Mouse (Mus musculus) forebrain, embryonic 11.5 days (tissue): ENCODE results near the gene Rai14. TPM values are rescaled to one million over a fixed set of nuclear protein-coding genes. Genes with fewer than 3 reads are reported as not detected.

Source experiments
- ATAC-seq: fragments of 200-750 bp; cut with Nextera tagmentation; replicated peaks from 2 replicates; pipeline ENCODE4 v1.8.0; 2017; ENCODE audit warnings: moderate TSS enrichment; ENCODE audit not compliant: low FRiP score
- DNase-seq: peaks from one replicate; pipeline ENCODE4 v3.0.0-alpha.2; 2017; ENCODE audit warnings: low spot score
- H3K27ac ChIP-seq: fragments of 300-500 bp; sonication (generic); 2 replicates; pipeline ENCODE4 v1.5.1; 2014; ENCODE audit warnings: low read depth, low read length
- H3K27me3 ChIP-seq: fragments of 300-500 bp; sonication (generic); 2 replicates; pipeline ENCODE4 v1.6.1; 2014; ENCODE audit warnings: mild to moderate bottlenecking, low read length, mixed read lengths; ENCODE audit not compliant: control insufficient read depth, insufficient read depth
- H3K36me3 ChIP-seq: fragments of 300-500 bp; sonication (generic); 2 replicates; pipeline ENCODE4 v1.6.1; 2014; ENCODE audit warnings: mild to moderate bottlenecking, low read length, moderate library complexity, mixed read lengths; ENCODE audit not compliant: control insufficient read depth, insufficient read depth
- H3K4me1 ChIP-seq: fragments of 300-500 bp; sonication (generic); replicated peaks from 2 replicates; pipeline ENCODE4 v1.6.1; 2014; ENCODE audit warnings: low read length, mixed read lengths; ENCODE audit not compliant: control insufficient read depth, insufficient read depth
- H3K4me2 ChIP-seq: fragments of 300-500 bp; sonication (generic); 2 replicates; pipeline ENCODE4 v1.6.1; 2014; ENCODE audit warnings: low read depth, mild to moderate bottlenecking, low read length, moderate library complexity, mixed read lengths; ENCODE audit not compliant: severe bottlenecking
- H3K4me3 ChIP-seq: fragments of 300-500 bp; sonication (generic); 2 replicates; pipeline ENCODE4 v1.5.1; 2014; ENCODE audit warnings: low read depth, low read length
- H3K9ac ChIP-seq: fragments of 300-500 bp; sonication (generic); 2 replicates; pipeline ENCODE4 v1.6.1; 2014; ENCODE audit warnings: low read length
- H3K9me3 ChIP-seq: fragments of 300-500 bp; sonication (generic); 2 replicates; pipeline ENCODE4 v1.6.1; 2016; ENCODE audit warnings: low read length, mixed read lengths; ENCODE audit not compliant: control insufficient read depth
- WGBS: fragments of 180-500 bp; shearing (Covaris S2); extraction: QIAGEN DNeasy Blood & Tissue Kit; methylation state at CpG from one replicate; pipeline ENCODE4 v1.1.7; 2014; 5-methylcytosine and 5-hydroxymethylcytosine counted together
- polyA plus RNA-seq: library from polyadenylated mRNA; unstranded; fragments of >200 nt; fragmentation: Nextera tagmentation; extraction: Ambion mirVana; gene quantifications from 2 replicates; pipeline ENCODE4 v1.2.1, GENCODE M21; 2014

The Rai14 gene
- polyA plus RNA-seq, 1 experiment from 2014 or later, result 61.5 TPM

DNA sequence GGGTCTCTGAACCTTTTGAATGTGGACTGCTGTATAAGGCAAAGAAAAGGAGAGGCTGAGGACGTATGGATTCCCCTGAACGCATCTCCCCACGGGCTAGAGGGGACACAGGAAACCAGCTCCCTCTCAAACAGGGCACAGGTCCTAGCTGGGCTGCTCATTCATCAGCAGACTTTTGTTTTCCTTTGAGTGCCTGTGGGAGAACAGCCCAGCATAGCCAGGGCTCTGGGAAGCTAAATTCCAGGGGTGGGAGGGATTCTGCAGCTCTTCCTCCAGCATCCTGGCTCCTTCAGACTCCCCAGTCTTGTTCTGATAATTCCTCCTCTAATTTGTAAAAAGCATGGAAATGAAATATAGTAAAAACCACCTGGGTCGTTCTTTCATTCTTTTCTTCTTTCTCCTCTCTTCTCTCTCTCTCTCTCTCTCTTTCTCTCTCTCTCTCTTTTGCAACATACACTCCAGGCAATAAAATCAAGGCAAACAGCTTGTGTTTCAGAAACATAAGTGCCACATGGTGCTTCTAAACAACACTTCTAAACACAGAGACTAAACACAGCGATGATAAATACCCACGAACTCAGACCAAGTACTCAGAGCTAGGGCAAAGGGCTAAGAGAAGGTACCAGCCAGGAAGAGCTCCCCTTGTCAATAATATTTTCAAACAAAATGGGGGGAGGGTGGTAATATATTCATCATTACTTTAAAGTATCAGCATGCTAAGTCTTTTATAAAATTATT is 65.9 kb downstream of the Rai14 start:
- DNase-seq (peak; percentile 60), ATAC-seq (peak; percentile 91)
- Histone ChIP-seq H3K4me1 (peaks cover 17% of the 10 kb centered on the region), H3K4me3 (no peak overlapping the region), H3K9ac (no peak overlapping the region), H3K27ac (peak overlapping the region; percentile 68; the same call in 1 of the 2 replicates), H3K36me3 (no peaks in the 10 kb centered on the region), H3K4me2 (no peak overlapping the region), H3K27me3 (no peaks in the 10 kb centered on the region), H3K9me3 (no peaks in the 10 kb centered on the region)
- WGBS, result 11% methylated on average over 6 of the region's 6 CpGs

DNA sequence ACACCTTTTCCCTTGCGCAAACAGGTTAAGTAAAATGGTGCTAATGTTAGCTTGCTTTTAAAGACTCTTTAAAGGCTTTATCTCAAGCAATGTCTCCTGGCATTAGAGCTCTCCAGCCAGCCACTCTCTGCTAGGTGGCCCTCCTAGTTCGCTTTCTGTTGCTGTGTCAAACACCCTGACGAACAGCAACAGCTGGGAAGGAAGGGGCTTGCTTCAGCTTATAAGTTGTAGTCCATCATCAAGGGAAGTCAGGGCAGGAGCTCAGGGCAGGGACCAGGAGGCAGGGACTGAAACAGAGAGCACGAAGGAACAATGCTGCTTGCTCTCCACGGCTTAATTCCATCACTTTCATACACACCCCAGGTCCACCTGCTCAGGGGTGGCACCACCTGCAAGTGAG is 68.1 kb downstream of the Rai14 start:
- DNase-seq, result no peak
- 75% methylated on average over 5 of the region's 5 CpGs for WGBS
- Histone ChIP-seq H3K36me3 (no peaks in the 10 kb centered on the region), H3K9me3 (no peaks in the 10 kb centered on the region), H3K4me2 (no peak overlapping the region), H3K27ac (no peak overlapping the region), H3K4me1 (peaks cover 17% of the 10 kb centered on the region), H3K27me3 (no peaks in the 10 kb centered on the region), H3K4me3 (no peak overlapping the region), H3K9ac (no peak overlapping the region)
- ATAC-seq, result no peak

DNA sequence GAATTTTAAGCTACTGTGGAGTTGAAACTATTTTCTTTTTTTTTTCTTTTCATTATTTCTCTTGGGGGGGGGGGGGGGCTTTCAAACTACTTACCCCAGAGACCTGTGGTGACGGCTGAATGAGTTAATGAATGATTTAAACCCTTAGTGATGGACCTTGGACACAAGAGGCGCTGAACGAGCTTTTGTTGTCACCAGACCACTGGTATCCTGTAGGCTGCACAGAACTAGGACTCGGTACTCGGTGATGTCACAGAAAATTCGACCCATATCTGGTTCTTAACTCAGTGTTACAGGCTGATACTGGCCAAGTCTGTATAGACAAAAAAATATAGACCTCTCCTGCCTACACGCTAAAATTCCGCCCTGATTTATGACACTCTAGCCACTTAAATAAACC is 69.3 kb downstream of the Rai14 start:
- no peak for ATAC-seq
- Histone ChIP-seq H3K9me3 (no peaks in the 10 kb centered on the region), H3K9ac (no peak overlapping the region), H3K27ac (no peak overlapping the region), H3K4me1 (peaks cover 17% of the 10 kb centered on the region), H3K4me3 (no peak overlapping the region), H3K27me3 (no peaks in the 10 kb centered on the region), H3K4me2 (no peak overlapping the region), H3K36me3 (no peaks in the 10 kb centered on the region)
- 52% methylated on average over 8 of the region's 8 CpGs for WGBS
- DNase-seq, result no peak

DNA sequence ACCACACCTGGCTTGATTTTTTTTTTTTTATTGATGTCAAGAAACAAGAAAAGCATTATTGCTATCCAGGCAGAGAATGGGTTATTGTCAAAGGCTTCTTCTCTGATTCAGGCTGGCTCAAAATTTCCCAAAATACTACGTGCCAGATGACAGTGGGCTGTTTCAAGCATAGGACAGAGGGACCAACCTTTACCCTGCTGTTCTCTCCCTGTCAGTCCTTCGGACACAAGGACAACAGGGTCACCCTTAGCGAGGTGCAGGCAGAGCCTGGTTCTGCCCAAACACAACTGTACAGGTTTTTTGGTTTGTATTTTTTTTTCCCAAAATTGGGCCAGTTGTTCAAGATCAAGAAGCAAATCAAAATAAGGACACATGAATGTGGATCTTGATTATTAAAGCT is 70.6 kb downstream of the Rai14 start:
- DNase-seq (no peak), ATAC-seq (no peak)
- Histone ChIP-seq H3K36me3 (no peaks in the 10 kb centered on the region), H3K9me3 (no peaks in the 10 kb centered on the region), H3K27me3 (no peaks in the 10 kb centered on the region), H3K4me1 (peaks cover 13% of the 10 kb centered on the region), H3K27ac (no peak overlapping the region), H3K9ac (no peak overlapping the region), H3K4me2 (no peak overlapping the region), H3K4me3 (no peak overlapping the region)
- 88% methylated on average over 3 of the region's 3 CpGs for WGBS

DNA sequence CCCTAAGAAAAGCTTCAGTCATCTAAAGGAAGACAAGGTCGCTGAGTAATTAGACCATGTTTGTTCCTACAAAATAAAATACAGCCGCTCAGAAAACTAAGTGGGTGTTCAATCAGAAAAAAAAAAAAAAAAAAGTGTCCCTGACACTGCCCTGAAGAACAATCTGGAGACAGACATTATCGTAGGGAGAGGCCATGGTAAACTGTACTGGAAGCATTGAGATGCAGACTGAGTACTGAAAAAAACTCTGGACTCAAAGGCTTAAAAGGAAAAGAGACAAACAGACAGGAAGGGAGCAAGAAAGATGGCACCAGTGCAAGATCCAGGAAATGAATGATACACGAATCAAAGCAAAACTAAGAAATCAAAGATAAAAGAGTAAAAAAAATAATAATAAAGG is 71.2 kb downstream of the Rai14 start:
- Histone ChIP-seq H3K36me3 (no peaks in the 10 kb centered on the region), H3K27ac (no peak overlapping the region), H3K4me1 (peaks cover 10% of the 10 kb centered on the region), H3K27me3 (no peaks in the 10 kb centered on the region), H3K4me2 (no peak overlapping the region), H3K9me3 (no peaks in the 10 kb centered on the region), H3K4me3 (no peak overlapping the region), H3K9ac (no peak overlapping the region)
- 48% methylated on average over 4 of the region's 4 CpGs for WGBS
- DNase-seq, result no peak
- no peak for ATAC-seq

DNA sequence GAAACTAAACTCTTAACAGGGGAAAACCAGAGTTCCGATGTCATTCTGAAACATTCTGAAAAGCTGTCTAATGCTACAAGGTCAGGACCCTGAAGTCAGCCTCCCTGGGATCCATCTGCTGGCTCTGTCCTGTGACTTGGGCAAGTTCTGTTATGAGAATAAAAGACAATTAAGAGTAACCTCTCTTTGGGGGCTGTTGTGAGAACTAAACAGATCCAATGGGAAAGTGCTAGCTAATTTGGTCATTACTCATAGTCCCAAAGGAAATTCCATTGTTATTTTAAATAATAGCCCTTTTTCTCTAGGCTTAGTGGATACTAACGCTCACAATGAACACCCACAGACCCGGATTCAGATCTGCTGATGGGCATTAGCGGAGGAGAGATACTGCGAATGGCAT is 72.0 kb downstream of the Rai14 start:
- no peaks in the 10 kb centered on the region for H3K36me3 ChIP-seq
- no peak overlapping the region for H3K4me3 ChIP-seq
- H3K9ac ChIP-seq, result no peak overlapping the region
- ATAC-seq (0 out of 2 replicates have a peak, but pooled peaks have one; percentile 45), DNase-seq (no peak)
- H3K27me3 ChIP-seq, result no peaks in the 10 kb centered on the region
- 12% methylated on average over 5 of the region's 5 CpGs for WGBS
- no peak overlapping the region for H3K4me2 ChIP-seq
- H3K4me1 ChIP-seq, result peaks cover 6% of the 10 kb centered on the region
- H3K27ac ChIP-seq, result no peak overlapping the region
- no peaks in the 10 kb centered on the region for H3K9me3 ChIP-seq

DNA sequence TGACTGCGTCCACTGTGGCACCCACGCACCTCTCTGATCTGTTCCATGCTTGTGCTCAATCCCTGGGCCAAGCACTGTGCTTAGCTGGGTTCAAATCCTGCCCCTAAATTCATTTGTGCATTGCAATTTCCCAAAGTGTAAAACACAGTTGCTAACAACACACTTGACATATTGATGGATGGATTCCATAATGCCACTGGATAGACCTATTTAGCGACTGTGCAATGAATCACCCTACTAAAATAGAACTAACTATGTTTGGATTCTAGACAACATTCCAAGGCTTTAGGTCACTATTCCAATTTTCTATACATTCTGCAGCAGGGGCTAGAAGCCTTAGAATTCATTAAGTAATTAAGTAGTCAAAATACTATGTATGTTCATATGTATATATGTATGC is 73.7 kb downstream of the Rai14 start:
- no peaks in the 10 kb centered on the region for H3K9me3 ChIP-seq
- H3K27me3 ChIP-seq, result no peaks in the 10 kb centered on the region
- peaks cover 6% of the 10 kb centered on the region for H3K4me1 ChIP-seq
- WGBS, result 95% methylated on average over 3 of the region's 3 CpGs
- no peak overlapping the region for H3K27ac ChIP-seq
- no peak overlapping the region for H3K9ac ChIP-seq
- no peak overlapping the region for H3K4me2 ChIP-seq
- no peak overlapping the region for H3K4me3 ChIP-seq
- ATAC-seq, result no peak
- no peak for DNase-seq
- H3K36me3 ChIP-seq, result no peaks in the 10 kb centered on the region

DNA sequence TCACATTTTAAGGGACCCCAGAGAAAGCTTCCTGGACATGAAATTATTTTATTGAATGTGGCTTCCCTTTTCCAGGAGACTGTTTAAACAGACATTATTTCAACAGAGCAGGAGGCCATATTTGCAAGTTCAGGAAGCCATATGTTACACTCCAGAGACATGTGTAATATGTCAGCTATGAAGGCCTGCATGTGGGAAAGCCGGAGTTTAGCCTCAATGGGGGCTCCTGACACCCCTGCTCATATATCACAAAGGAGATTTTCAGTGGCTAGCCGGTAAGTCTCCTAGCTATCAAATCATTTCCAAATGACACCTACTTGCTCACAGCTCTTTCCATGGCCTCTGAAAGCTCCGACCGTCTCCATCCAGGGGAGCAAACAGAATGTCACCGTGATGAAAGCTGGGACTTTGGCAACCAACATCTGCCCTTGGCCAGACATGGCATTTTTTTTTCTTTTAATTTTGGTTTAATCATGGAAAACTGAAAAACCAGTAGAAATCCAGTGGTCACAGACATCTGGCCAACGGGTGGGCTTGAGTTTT is 77.1 kb downstream of the Rai14 start:
- DNase-seq, result no peak
- WGBS, result 93% methylated on average over 6 of the region's 6 CpGs
- no peaks in the 10 kb centered on the region for H3K27me3 ChIP-seq
- H3K9me3 ChIP-seq, result no peaks in the 10 kb centered on the region
- H3K27ac ChIP-seq, result no peak overlapping the region
- no peak for ATAC-seq
- no peak overlapping the region for H3K9ac ChIP-seq
- no peaks in the 10 kb centered on the region; the same call in 1 of the 2 replicates for H3K4me1 ChIP-seq
- no peaks in the 10 kb centered on the region for H3K36me3 ChIP-seq
- H3K4me2 ChIP-seq, result no peak overlapping the region
- no peak overlapping the region for H3K4me3 ChIP-seq

DNA sequence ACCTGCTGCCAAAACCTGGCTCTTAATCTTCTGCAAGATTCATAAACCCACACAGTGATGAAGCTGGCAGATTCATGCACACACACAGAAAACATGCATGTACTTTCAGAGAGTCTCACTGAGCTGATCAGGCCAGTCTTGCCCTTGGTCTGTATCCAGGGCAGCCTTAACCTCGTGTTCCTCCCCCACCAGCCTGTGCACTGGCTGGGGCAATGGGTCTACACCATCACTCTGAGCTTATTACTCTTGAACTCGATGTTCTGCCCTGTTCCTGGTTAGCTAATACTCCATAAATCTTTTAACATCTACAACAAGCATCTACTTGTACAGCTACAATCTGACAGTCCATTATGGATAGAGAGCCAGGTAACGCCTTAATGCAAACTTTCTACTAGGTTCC is 77.6 kb downstream of the Rai14 start:
- Histone ChIP-seq H3K4me2 (no peak overlapping the region), H3K27me3 (no peaks in the 10 kb centered on the region), H3K4me1 (no peaks in the 10 kb centered on the region; the same call in 1 of the 2 replicates), H3K36me3 (no peaks in the 10 kb centered on the region), H3K9me3 (no peaks in the 10 kb centered on the region), H3K4me3 (no peak overlapping the region), H3K27ac (no peak overlapping the region), H3K9ac (no peak overlapping the region)
- ATAC-seq, result no peak
- DNase-seq, result no peak
- WGBS, result 89% methylated on average over 3 of the region's 3 CpGs
